Mouse (Mus musculus) spleen, adult 12 weeks (tissue): ENCODE results near the gene Hspa8.
"Not testable (repeated sequence)": the region's sequence is repeated elsewhere in the genome, so short reads cannot be mapped to it uniquely, and the experiment has no call there.

Experiments
- DNase-seq: peaks from one replicate; pipeline ENCODE4 v3.0.0; 2022; ENCODE audit warnings: low spot score

The Hspa8 gene

GRCm38 (mm10) chr9:40784374-40784967 is 16.3 kb upstream of the Hspa8 start:
- no peak for DNase-seq

- DNase-seq, result no peak
Observed at GRCm38 (mm10) chr9:40785452-40785851, 15.3 kb upstream of the Hspa8 start.

- DNase-seq, result not testable (repeated sequence)
Observed at GRCm38 (mm10) chr9:40786820-40787219, 14.0 kb upstream of the Hspa8 start.

- DNase-seq, result no peak
Observed at GRCm38 (mm10) chr9:40791864-40792633, 8.7 kb upstream of the Hspa8 start.

GRCm38 (mm10) chr9:40793581-40793980 is 7.2 kb upstream of the Hspa8 start:
- no peak for DNase-seq

- DNase-seq, result no peak
Observed at GRCm38 (mm10) chr9:40794251-40794650, 6.5 kb upstream of the Hspa8 start.

GRCm38 (mm10) chr9:40794926-40795325 is 5.9 kb upstream of the Hspa8 start:
- DNase-seq, result no peak

- no peak for DNase-seq
Observed at GRCm38 (mm10) chr9:40795562-40795961, 5.2 kb upstream of the Hspa8 start.

- DNase-seq, result no peak
Observed at GRCm38 (mm10) chr9:40796054-40796453, 4.7 kb upstream of the Hspa8 start.

GRCm38 (mm10) chr9:40798247-40798960 is 2.4 kb upstream of the Hspa8 start:
- no peak for DNase-seq

GRCm38 (mm10) chr9:40799112-40799511 is 1.7 kb upstream of the Hspa8 start:
- DNase-seq, result no peak

- DNase-seq, result peak; percentile 63
Observed at GRCm38 (mm10) chr9:40799837-40800501, 815 bp upstream of the Hspa8 start.

GRCm38 (mm10) chr9:40801614-40802532 is 1.1 kb downstream of the Hspa8 start:
- DNase-seq, result not testable (repeated sequence)

GRCm38 (mm10) chr9:40802533-40802875 is 1.7 kb downstream of the Hspa8 start:
- DNase-seq, result not testable (repeated sequence)

GRCm38 (mm10) chr9:40804576-40804975 is 3.8 kb downstream of the Hspa8 start:
- DNase-seq, result not testable (repeated sequence)

GRCm38 (mm10) chr9:40805263-40805662 is 4.5 kb downstream of the Hspa8 start:
- peak; percentile 65 for DNase-seq

- no peak for DNase-seq
Observed at GRCm38 (mm10) chr9:40806440-40807288, 5.9 kb downstream of the Hspa8 start.

GRCm38 (mm10) chr9:40807289-40807920 is 6.6 kb downstream of the Hspa8 start:
- no peak for DNase-seq

GRCm38 (mm10) chr9:40808061-40808906 is 7.5 kb downstream of the Hspa8 start:
- DNase-seq, result no peak
